Mouse (Mus musculus) liver, adult 2 months (tissue): ENCODE results near the gene Slc5a3.

Experiments
- CTCF ChIP-seq: fragments of 200-500 bp; IDR thresholded peaks from 2 replicates; pipeline ENCODE4 v1.5.1; 2011; ENCODE audit warnings: low read depth, low read length, control low read depth
- POLR2A ChIP-seq: fragments of 200-500 bp; IDR thresholded peaks from 2 replicates; pipeline ENCODE4 v1.6.1; 2011; ENCODE audit warnings: low read length, control low read depth; ENCODE audit not compliant: insufficient read depth; ENCODE audit errors: extremely low read depth

GRCm38 (mm10) chr16:92089225-92089624 is 31.1 kb downstream of the Slc5a3 start:
- TF ChIP-seq CTCF, result no peak
- no peak for TF ChIP-seq POLR2A
